Mouse (Mus musculus) c-Kit-negative CD71-positive TER-119-positive erythroid progenitor cells, embryonic 14.5 days (primary cell): ENCODE results near the gene Nxpe2.

Experiments used
- DNase-seq: peaks from one replicate; pipeline ENCODE4 v3.0.0-alpha.2; 2013; ENCODE audit warnings: low read depth, low spot score

Gene Nxpe2

GRCm38 (mm10) chr9:48298983-48299382, 54.3 kb downstream of the Nxpe2 start:
- DNase-seq = no peak

DNA sequence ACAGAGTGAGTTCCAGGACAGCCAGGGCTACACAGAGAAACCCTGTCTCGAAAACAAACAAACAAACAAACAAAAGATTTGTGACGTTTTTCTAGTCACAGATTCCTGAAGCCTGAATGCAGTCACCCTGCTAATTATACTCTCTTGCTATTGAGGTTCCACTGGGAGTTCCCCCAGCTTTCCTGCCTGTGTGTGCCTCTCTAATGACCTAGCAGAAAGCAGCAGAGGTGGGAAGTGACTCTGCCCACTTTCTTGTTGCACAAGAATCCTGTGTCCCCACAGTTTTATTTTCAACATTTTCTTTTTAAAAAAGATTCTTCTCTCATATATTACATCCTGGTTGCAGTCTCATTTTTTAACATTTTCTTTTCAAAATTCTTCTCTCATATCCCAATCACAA, 58.5 kb downstream of the Nxpe2 start:
- DNase-seq = no peak

DNA sequence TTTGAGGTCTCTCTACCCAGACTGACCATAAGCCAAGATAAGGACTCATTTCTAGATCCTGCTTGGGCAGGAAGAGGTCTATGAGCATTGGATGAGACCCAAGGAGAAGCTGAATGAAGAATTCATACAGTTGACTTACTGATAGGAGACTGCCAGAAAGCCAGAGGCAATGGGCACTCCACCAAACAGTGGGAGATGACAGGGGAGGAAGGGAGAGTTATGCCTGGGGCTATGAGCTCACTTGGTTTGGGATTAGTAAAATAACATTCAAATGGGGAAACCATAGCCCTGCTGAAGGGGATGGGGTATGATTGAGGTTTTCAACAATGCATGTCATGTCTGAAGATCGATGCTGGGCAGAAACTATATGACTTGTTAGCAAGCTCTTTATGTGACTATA, 63.0 kb downstream of the Nxpe2 start:
- DNase-seq = no peak

DNA sequence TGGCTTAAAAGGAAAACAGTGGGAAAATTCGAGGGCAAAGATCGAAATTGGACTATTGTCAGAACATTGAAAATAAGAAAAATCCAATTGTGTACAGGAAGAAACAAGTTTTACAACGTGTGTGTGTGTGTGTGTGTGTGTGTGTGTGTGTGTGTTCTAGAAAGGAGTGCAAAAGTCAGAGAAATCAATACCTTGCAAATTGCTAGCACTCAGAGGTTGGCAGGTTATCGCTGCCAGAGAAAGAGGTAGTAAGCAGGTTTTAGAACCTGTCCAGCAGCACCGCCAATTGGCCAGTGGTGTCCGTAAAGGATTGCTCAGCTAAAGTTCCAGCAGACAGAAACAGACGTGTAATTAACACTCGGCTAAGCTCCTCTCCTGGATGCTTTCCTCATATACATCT, 69.0 kb downstream of the Nxpe2 start:
- DNase-seq = no peak

DNA sequence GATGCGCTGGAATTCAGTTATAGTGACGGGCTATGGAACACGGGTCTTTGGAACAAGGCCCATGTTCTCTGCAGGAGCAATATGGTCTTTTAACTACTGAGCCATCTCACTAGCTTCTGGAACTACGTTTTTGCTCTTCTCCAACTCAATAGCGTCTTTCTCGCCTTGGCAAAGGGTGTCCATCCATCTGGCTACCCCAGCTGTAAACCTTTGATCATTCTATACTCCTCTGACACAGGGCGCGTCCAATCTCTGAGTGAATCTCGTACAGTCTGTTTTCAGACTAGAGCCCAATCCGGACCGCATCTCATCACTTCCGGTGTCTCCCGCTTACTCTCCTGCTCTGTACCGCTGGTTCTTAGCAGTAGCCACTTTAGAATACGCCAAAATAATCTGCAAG, 76.4 kb downstream of the Nxpe2 start:
- no peak for DNase-seq
